Mouse (Mus musculus) right cerebral cortex, postnatal 36 days (tissue): Measurements from ENCODE around the gene Csf1.
"Not testable (repeated sequence)": the region's sequence is repeated elsewhere in the genome, so short reads cannot be mapped to it uniquely, and the experiment has no call there.

Experiments
- DNase-seq, 2 experiments: peaks; one replicate each; pipeline ENCODE4 v3.0.0; 2022; ENCODE audit warnings: low spot score in 2 of 2, mixed read lengths in 1 of 2

The Csf1 gene

GRCm38 (mm10) chr3:107749446-107749845 lies 10.8 kb downstream of the Csf1 start:
- DNase-seq = no peak

- DNase-seq = no peak
These were observed 11.9 kb downstream of the Csf1 start for GRCm38 (mm10) chr3:107748260-107748955.

GRCm38 (mm10) chr3:107746026-107746425 lies 14.2 kb downstream of the Csf1 start:
- DNase-seq = no peak

GRCm38 (mm10) chr3:107743650-107744049 lies 16.6 kb downstream of the Csf1 start:
- DNase-seq = no peak

GRCm38 (mm10) chr3:107743107-107743506 lies 17.2 kb downstream of the Csf1 start:
- no peak for DNase-seq

- DNase-seq = no peak
These were observed 18.1 kb downstream of the Csf1 start for GRCm38 (mm10) chr3:107742071-107742710.

GRCm38 (mm10) chr3:107741387-107741786 lies 18.9 kb downstream of the Csf1 start:
- DNase-seq = no peak

- peak in 1 of 2 experiments; percentile 54 for DNase-seq
These were observed 19.6 kb downstream of the Csf1 start for GRCm38 (mm10) chr3:107740578-107741207.

GRCm38 (mm10) chr3:107739966-107740365 lies 20.3 kb downstream of the Csf1 start:
- DNase-seq = no peak

GRCm38 (mm10) chr3:107739456-107739855 lies 20.8 kb downstream of the Csf1 start:
- no peak for DNase-seq

GRCm38 (mm10) chr3:107738620-107739019 lies 21.6 kb downstream of the Csf1 start:
- DNase-seq = peak in 1 of 2 experiments; percentile 55

- DNase-seq = no peak
These were observed 22.6 kb downstream of the Csf1 start for GRCm38 (mm10) chr3:107737609-107738190.

- not testable (repeated sequence) for DNase-seq
These were observed 24.6 kb downstream of the Csf1 start for GRCm38 (mm10) chr3:107735620-107736019.

GRCm38 (mm10) chr3:107733329-107733728 lies 26.9 kb downstream of the Csf1 start:
- no peak for DNase-seq

- DNase-seq = no peak
These were observed 30.0 kb downstream of the Csf1 start for GRCm38 (mm10) chr3:107730236-107730635.

GRCm38 (mm10) chr3:107728509-107728908 lies 31.8 kb downstream of the Csf1 start:
- DNase-seq = no peak

- no peak for DNase-seq
These were observed 44.3 kb downstream of the Csf1 start for GRCm38 (mm10) chr3:107715971-107716370.

- no peak for DNase-seq
These were observed 45.9 kb downstream of the Csf1 start for GRCm38 (mm10) chr3:107714276-107714933.

GRCm38 (mm10) chr3:107712081-107712480 lies 48.2 kb downstream of the Csf1 start:
- DNase-seq = no peak

- DNase-seq = no peak
These were observed 51.1 kb downstream of the Csf1 start for GRCm38 (mm10) chr3:107709156-107709555.

GRCm38 (mm10) chr3:107707239-107707638 lies 53.0 kb downstream of the Csf1 start:
- no peak for DNase-seq

- DNase-seq = no peak
These were observed 54.1 kb downstream of the Csf1 start for GRCm38 (mm10) chr3:107706164-107706563.
